Mouse (Mus musculus) embryo, embryonic 11.5 days (tissue): ENCODE results near the gene Gm8251.
A peak's percentile ranks its signal among the peaks of the same experiment; 100 is the strongest.
"Not testable (repeated sequence)": the region's sequence is repeated elsewhere in the genome, so short reads cannot be mapped to it uniquely, and the experiment has no call there.

Experiments
- DNase-seq: peaks from one replicate; pipeline ENCODE4 v3.0.0-alpha.2; 2012; ENCODE audit warnings: low read depth, low spot score

Gene Gm8251

GRCm38 (mm10) chr1:44061836-44062235 lies at the start of gene Gm8251:
Gene Gm8251 (minus strand): TSS chr1:44061936.
- DNase-seq = no peak

- no peak for DNase-seq
Measured at GRCm38 (mm10) chr1:44102939-44103338, 41.2 kb upstream of the Gm8251 start.

GRCm38 (mm10) chr1:44102259-44102717 lies 40.6 kb upstream of the Gm8251 start, which contains the start of gene Tex30:
Gene Tex30 (minus strand): TSS chr1:44102441.
- peak; percentile 95 for DNase-seq

GRCm38 (mm10) chr1:44101448-44102225 lies 39.9 kb upstream of the Gm8251 start:
- DNase-seq = peak; percentile 23

GRCm38 (mm10) chr1:44064625-44065024 lies 2.9 kb upstream of the Gm8251 start:
- DNase-seq = peak; percentile 17

GRCm38 (mm10) chr1:44063439-44063838 lies 1.7 kb upstream of the Gm8251 start:
- no peak for DNase-seq

- DNase-seq = no peak
Measured at GRCm38 (mm10) chr1:44057805-44058204, 3.9 kb downstream of the Gm8251 start.

- DNase-seq = no peak
Measured at GRCm38 (mm10) chr1:44046556-44046955, 15.2 kb downstream of the Gm8251 start.

GRCm38 (mm10) chr1:44045689-44046088 lies 16.0 kb downstream of the Gm8251 start:
- DNase-seq = not testable (repeated sequence)

- no peak for DNase-seq
Measured at GRCm38 (mm10) chr1:44042555-44042915, 19.2 kb downstream of the Gm8251 start.

- DNase-seq = peak; percentile 44
Measured at GRCm38 (mm10) chr1:44041797-44042554, 19.8 kb downstream of the Gm8251 start.

GRCm38 (mm10) chr1:44032948-44033347 lies 28.8 kb downstream of the Gm8251 start:
- no peak for DNase-seq

GRCm38 (mm10) chr1:44032213-44032612 lies 29.5 kb downstream of the Gm8251 start:
- no peak for DNase-seq

- no peak for DNase-seq
Measured at GRCm38 (mm10) chr1:44027651-44028050, 34.1 kb downstream of the Gm8251 start.

- DNase-seq = no peak
Measured at GRCm38 (mm10) chr1:44022656-44023055, 39.1 kb downstream of the Gm8251 start.

GRCm38 (mm10) chr1:44019934-44020333 lies 41.8 kb downstream of the Gm8251 start, which contains the start of gene Mettl21c:
Gene Mettl21c (minus strand): TSS chr1:44020034.
- no peak for DNase-seq

GRCm38 (mm10) chr1:44015556-44015955 lies 46.2 kb downstream of the Gm8251 start:
- DNase-seq = no peak
